Mouse (Mus musculus) stomach, adult 2 months (tissue): Measurements from ENCODE around the gene Vmn2r41. TPM values are rescaled to one million over a fixed set of nuclear protein-coding genes. Genes with fewer than 3 reads are reported as not detected.

ENCODE experiments used
- polyA plus RNA-seq: library from polyadenylated mRNA; depleted of rRNA; stranded (reverse); fragments of >200 nt; gene quantifications from 2 replicates; pipeline ENCODE4 v1.2.3, GENCODE M21; 2012; rRNA removed

Vmn2r41 gene
- polyA plus RNA-seq: not detected in 2 replicates

GRCm38 (mm10) chr7:8161554-8161953 lies at the start of gene Vmn2r41:
Gene Vmn2r41 (minus strand): TSS chr7:8161654.

DNA sequence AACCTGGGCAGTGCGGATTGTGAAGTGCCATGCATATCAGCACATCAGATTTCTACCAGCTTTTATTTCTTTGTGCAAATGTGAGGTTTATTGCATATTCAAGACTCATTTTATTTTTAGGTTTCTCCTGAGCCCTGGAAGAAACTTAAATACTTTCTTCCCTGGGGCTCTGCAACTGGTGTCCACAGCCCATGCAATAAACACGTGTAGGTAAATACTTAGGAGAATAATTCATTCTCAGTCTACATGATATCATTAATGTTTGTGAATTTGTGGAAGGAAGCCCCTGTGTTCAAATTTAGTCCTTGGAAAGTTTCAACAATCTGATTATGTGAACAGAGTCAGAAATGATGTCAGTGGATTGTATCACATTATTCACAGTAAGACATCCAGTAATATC lies 38.8 kb upstream of the Vmn2r41 start, which contains the start of gene Vmn2r42:
TSS of gene Vmn2r42 (minus strand) at position 101 of the 400 bp plus-strand sequence.

Other genes with a start within 250 kb of the Vmn2r41 start
- gene Vmn2r42, start 38.7 kb upstream of the Vmn2r41 start, polyA plus RNA-seq: not detected in 2 replicates
- not detected in 2 replicates for gene Vmn2r43, start 98.9 kb upstream of the Vmn2r41 start, polyA plus RNA-seq
- gene Vmn2r44, start 221.7 kb upstream of the Vmn2r41 start, polyA plus RNA-seq: not detected in 2 replicates